Comparison of ENCODE assay signal across 26 mouse cellular contexts in the genomic region with DNA sequence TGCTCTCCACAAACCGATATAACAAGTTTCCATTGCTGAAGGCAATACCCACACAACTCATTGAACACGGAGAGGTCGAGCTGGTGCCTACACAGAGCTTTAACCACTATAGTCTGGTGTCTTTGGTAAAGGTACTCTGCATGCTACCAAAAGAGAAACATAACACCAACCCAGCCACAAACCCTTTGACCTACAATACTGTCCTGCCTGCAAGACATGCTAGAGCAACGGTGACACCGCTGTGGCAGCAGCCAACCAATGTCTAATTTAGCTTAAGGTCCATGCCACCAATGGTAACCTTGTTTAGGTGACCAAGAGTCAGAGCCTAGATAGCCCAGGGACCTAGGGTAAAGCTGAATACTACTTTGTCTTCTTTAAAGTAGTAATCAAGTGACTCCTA. TPM values are rescaled to one million over a fixed set of nuclear protein-coding genes. Genes with fewer than 3 reads are reported as not detected.
"Had no signal": no experiment of that assay in that cellular context is flagged by ENCODE, and none has a peak within 500 bp of the region (broad histone marks: within the 10 kb centered on the region; RNA-seq: fewer than 3 reads in every experiment).

No protein-coding gene starts in this region.

- ATAC-seq: forebrain, postnatal 0 days; hindbrain, postnatal 0 days; intestine, embryonic 16.5 days; liver, embryonic 12.5 days had no signal

- DNase-seq: forebrain, postnatal 0 days; kidney, adult 11 months; kidney, adult 2 months; kidney, adult 9 months; kidney, postnatal 14 days; kidney, postnatal 36 days; layer of hippocampus, adult 9-11 months; layer of hippocampus, postnatal 36 days; left cerebral cortex, postnatal 4 days had no signal

RNA-seq across cellular contexts. Expression of gene Siglec1, which starts 7.0 kb away (rescaled TPM):
- total RNA-seq: hematopoietic stem cell, adult 5-6 weeks had no signal

RNA-seq across cellular contexts. Expression of gene Adam33, which starts 30.0 kb away (rescaled TPM):
- total RNA-seq: hematopoietic stem cell, adult 5-6 weeks had no signal

RNA-seq across cellular contexts. Expression of gene Gm11037, which starts 39.7 kb away (rescaled TPM):
- total RNA-seq: forebrain, postnatal 0 days; gastrocnemius, adult 18-20 months; gastrocnemius, adult 8-10 months; gastrocnemius, postnatal 36 days; heart, adult 2 months; heart, postnatal 25 days; hematopoietic stem cell, adult 5-6 weeks; hindbrain, postnatal 0 days; layer of hippocampus, adult 18-20 months; layer of hippocampus, adult 8-10 months; layer of hippocampus, postnatal 14 days; layer of hippocampus, postnatal 36 days; left cerebral cortex, adult 18-20 months; left cerebral cortex, adult 8-10 months; left cerebral cortex, postnatal 10 days; left cerebral cortex, postnatal 25 days; left cerebral cortex, postnatal 4 days; liver, adult 2 months had no signal

RNA-seq across cellular contexts. Expression of gene Gfra4, which starts 50.7 kb away (rescaled TPM):
- total RNA-seq: hematopoietic stem cell, adult 5-6 weeks; liver, adult 2 months had no signal
